Mouse (Mus musculus) hindbrain, embryonic 15.5 days (tissue): ENCODE data around the gene Sh2d4b. TPM values are rescaled to one million over a fixed set of nuclear protein-coding genes. Genes with fewer than 3 reads are reported as not detected.

ENCODE experiments used
- ATAC-seq: fragments of 200-750 bp; cut with Nextera tagmentation; 2 replicates; pipeline ENCODE4 v1.8.0; 2017; ENCODE audit warnings: low read depth, moderate number of reproducible peaks, moderate TSS enrichment; ENCODE audit not compliant: low FRiP score
- H3K27ac ChIP-seq: fragments of 300-500 bp; sonication (generic); replicated peaks from 2 replicates; pipeline ENCODE4 v1.5.1; 2015; ENCODE audit warnings: mild to moderate bottlenecking, inconsistent platforms
- H3K27me3 ChIP-seq: fragments of 300-500 bp; sonication (generic); 2 replicates; pipeline ENCODE4 v1.6.1; 2015; ENCODE audit warnings: control low read depth, inconsistent platforms
- H3K36me3 ChIP-seq: fragments of 300-500 bp; sonication (generic); 2 replicates; pipeline ENCODE4 v1.6.1; 2015; ENCODE audit warnings: control low read depth, inconsistent platforms
- H3K4me1 ChIP-seq: fragments of 300-500 bp; sonication (generic); replicated peaks from 2 replicates; pipeline ENCODE4 v1.6.1; 2015; ENCODE audit warnings: control low read depth, inconsistent platforms
- H3K4me2 ChIP-seq: fragments of 300-500 bp; sonication (generic); 2 replicates; pipeline ENCODE4 v1.6.1; 2015; ENCODE audit warnings: moderate library complexity, mild to moderate bottlenecking, inconsistent platforms
- H3K4me3 ChIP-seq: fragments of 300-500 bp; sonication (generic); 2 replicates; pipeline ENCODE4 v1.5.1; 2015; ENCODE audit warnings: mild to moderate bottlenecking, inconsistent platforms
- H3K9ac ChIP-seq: fragments of 300-500 bp; sonication (generic); 2 replicates; pipeline ENCODE4 v1.6.1; 2015; ENCODE audit warnings: inconsistent platforms
- H3K9me3 ChIP-seq: fragments of 300-500 bp; sonication (generic); 2 replicates; pipeline ENCODE4 v1.6.1; 2016; ENCODE audit warnings: control low read depth, inconsistent platforms
- WGBS: fragments of 180-500 bp; shearing (Covaris S2); methylation state at CpG from one replicate; pipeline ENCODE4 v1.1.7; 2015; 5-methylcytosine and 5-hydroxymethylcytosine counted together
- polyA plus RNA-seq: library from polyadenylated mRNA; unstranded; fragments of >200 nt; fragmentation: Nextera tagmentation; extraction: Ambion mirVana; gene quantifications from 2 replicates; pipeline ENCODE4 v1.2.1, GENCODE M21; 2015

The Sh2d4b gene
- polyA plus RNA-seq, 1 experiment from 2014 or later: 0.56 TPM

- no peak for ATAC-seq
- WGBS: 55% methylated on average over 10 of the region's 10 CpGs
- no peak overlapping the region for H3K27ac ChIP-seq
Observed at GRCm38 (mm10) chr14:40924378-40925113, 31.5 kb upstream of the Sh2d4b start.

GRCm38 (mm10) chr14:40921241-40921640 is 28.2 kb upstream of the Sh2d4b start:
- Histone ChIP-seq H3K4me1 (peaks cover 5% of the 10 kb centered on the region; the same call in 1 of the 2 replicates), H3K36me3 (no peaks in the 10 kb centered on the region), H3K4me3 (no peak overlapping the region), H3K27me3 (no peaks in the 10 kb centered on the region), H3K9ac (no peak overlapping the region), H3K9me3 (no peaks in the 10 kb centered on the region), H3K4me2 (no peak overlapping the region), H3K27ac (no peak overlapping the region)
- WGBS: 93% methylated on average over 1 of the region's 1 CpGs
- no peak for ATAC-seq

More at GRCm38 (mm10) chr14:40924378-40925113, 31.5 kb upstream of the Sh2d4b start:
- Histone ChIP-seq H3K36me3 (no peaks in the 10 kb centered on the region), H3K9ac (no peak overlapping the region), H3K4me2 (no peak overlapping the region), H3K27me3 (no peaks in the 10 kb centered on the region), H3K4me3 (no peak overlapping the region), H3K9me3 (no peaks in the 10 kb centered on the region), H3K4me1 (peaks cover 5% of the 10 kb centered on the region; the same call in 1 of the 2 replicates)

GRCm38 (mm10) chr14:40919521-40919920 is 26.5 kb upstream of the Sh2d4b start:
- no peak overlapping the region for H3K9ac ChIP-seq
- no peak overlapping the region for H3K27ac ChIP-seq
- H3K4me2 ChIP-seq: no peak overlapping the region
- no peak overlapping the region for H3K4me3 ChIP-seq
- H3K27me3 ChIP-seq: no peaks in the 10 kb centered on the region
- H3K9me3 ChIP-seq: no peaks in the 10 kb centered on the region
- ATAC-seq: no peak
- 89% methylated on average over 7 of the region's 7 CpGs for WGBS
- H3K4me1 ChIP-seq: peaks cover 5% of the 10 kb centered on the region; the same call in 1 of the 2 replicates
- peaks cover 6% of the 10 kb centered on the region; the same call in 1 of the 2 replicates for H3K36me3 ChIP-seq

GRCm38 (mm10) chr14:40918477-40918876 is 25.4 kb upstream of the Sh2d4b start:
- Histone ChIP-seq H3K9ac (no peak overlapping the region), H3K9me3 (no peaks in the 10 kb centered on the region), H3K4me2 (no peak overlapping the region), H3K27ac (no peak overlapping the region), H3K36me3 (peaks cover 14% of the 10 kb centered on the region), H3K27me3 (no peaks in the 10 kb centered on the region), H3K4me3 (no peak overlapping the region), H3K4me1 (peaks cover 5% of the 10 kb centered on the region; the same call in 1 of the 2 replicates)
- no peak for ATAC-seq
- WGBS: 80% methylated on average over 5 of the region's 7 CpGs

DNA sequence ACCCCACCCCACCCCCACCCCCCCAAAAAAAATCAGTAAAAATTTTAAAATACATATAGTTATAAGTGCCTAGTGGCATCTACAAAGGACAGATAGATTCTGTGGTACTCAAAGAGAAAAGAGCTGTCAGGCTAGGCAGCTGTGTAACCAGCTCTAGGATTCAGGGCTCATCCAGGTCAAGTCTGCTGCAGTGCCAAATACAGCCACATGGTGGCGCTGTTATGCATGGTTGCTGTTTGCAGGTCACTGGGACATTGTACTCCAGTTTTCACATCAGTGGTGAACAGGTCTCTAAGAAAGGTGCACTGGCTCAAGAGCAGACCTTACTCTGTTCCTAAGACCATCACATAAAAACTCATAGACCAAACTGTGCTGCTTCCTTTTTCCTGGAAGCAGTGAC is 24.6 kb upstream of the Sh2d4b start:
- no peaks in the 10 kb centered on the region for H3K27me3 ChIP-seq
- no peaks in the 10 kb centered on the region for H3K9me3 ChIP-seq
- H3K9ac ChIP-seq: no peak overlapping the region
- ATAC-seq: peak; percentile 69; the same call in 1 of the 2 replicates
- peaks cover 21% of the 10 kb centered on the region for H3K36me3 ChIP-seq
- H3K27ac ChIP-seq: no peak overlapping the region
- H3K4me2 ChIP-seq: no peak overlapping the region
- H3K4me3 ChIP-seq: no peak overlapping the region
- 0% methylated on average over 1 of the region's 1 CpGs for WGBS
- H3K4me1 ChIP-seq: peaks cover 5% of the 10 kb centered on the region; the same call in 1 of the 2 replicates

DNA sequence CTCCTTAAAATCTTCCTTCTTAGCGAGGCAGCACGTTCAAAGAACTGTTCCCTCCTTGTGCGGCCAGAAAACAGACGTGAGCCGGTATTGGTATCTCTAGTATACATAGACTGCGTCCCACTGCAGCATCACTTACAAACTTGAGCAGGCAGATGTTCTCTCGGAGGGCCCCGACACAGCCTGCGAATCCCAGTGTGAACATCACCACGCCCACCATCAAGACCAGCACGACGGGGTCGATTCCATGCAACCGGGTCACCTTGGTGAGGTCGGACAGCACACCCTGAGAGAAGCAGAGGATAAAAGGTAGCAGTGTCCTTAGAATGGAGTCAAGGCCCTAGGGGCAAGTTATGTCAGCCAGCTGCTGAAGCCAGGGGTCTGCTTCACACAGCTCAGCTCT is 23.6 kb upstream of the Sh2d4b start:
- peaks cover 5% of the 10 kb centered on the region; the same call in 1 of the 2 replicates for H3K4me1 ChIP-seq
- no peak for ATAC-seq
- H3K4me2 ChIP-seq: no peak overlapping the region
- no peak overlapping the region for H3K27ac ChIP-seq
- WGBS: 90% methylated on average over 15 of the region's 15 CpGs
- no peak overlapping the region for H3K9ac ChIP-seq
- H3K4me3 ChIP-seq: no peak overlapping the region
- H3K27me3 ChIP-seq: no peaks in the 10 kb centered on the region
- no peaks in the 10 kb centered on the region for H3K9me3 ChIP-seq
- H3K36me3 ChIP-seq: peaks cover 23% of the 10 kb centered on the region

GRCm38 (mm10) chr14:40915838-40916237 is 22.8 kb upstream of the Sh2d4b start:
- ATAC-seq: no peak
- WGBS: 88% methylated on average over 8 of the region's 8 CpGs
- Histone ChIP-seq H3K9ac (no peak overlapping the region), H3K4me1 (peaks cover 5% of the 10 kb centered on the region; the same call in 1 of the 2 replicates), H3K4me3 (no peak overlapping the region), H3K36me3 (peaks cover 27% of the 10 kb centered on the region), H3K27ac (no peak overlapping the region), H3K27me3 (no peaks in the 10 kb centered on the region), H3K9me3 (no peaks in the 10 kb centered on the region), H3K4me2 (no peak overlapping the region)

- Histone ChIP-seq H3K27me3 (no peaks in the 10 kb centered on the region), H3K9me3 (no peaks in the 10 kb centered on the region), H3K4me2 (no peak overlapping the region), H3K4me3 (no peak overlapping the region), H3K36me3 (peaks cover 38% of the 10 kb centered on the region), H3K9ac (no peak overlapping the region), H3K27ac (no peak overlapping the region), H3K4me1 (peaks cover 5% of the 10 kb centered on the region; the same call in 1 of the 2 replicates)
- WGBS: 74% methylated on average over 3 of the region's 3 CpGs
- ATAC-seq: no peak
Observed at GRCm38 (mm10) chr14:40914701-40915100, 21.6 kb upstream of the Sh2d4b start.

- 62% methylated on average over 6 of the region's 6 CpGs for WGBS
- H3K4me3 ChIP-seq: no peak overlapping the region
- H3K36me3 ChIP-seq: peaks cover 46% of the 10 kb centered on the region
- H3K27ac ChIP-seq: no peak overlapping the region
- no peak for ATAC-seq
- H3K4me1 ChIP-seq: peaks cover 5% of the 10 kb centered on the region; the same call in 1 of the 2 replicates
- no peaks in the 10 kb centered on the region for H3K9me3 ChIP-seq
- H3K4me2 ChIP-seq: no peak overlapping the region
- no peaks in the 10 kb centered on the region for H3K27me3 ChIP-seq
- H3K9ac ChIP-seq: no peak overlapping the region
Observed at GRCm38 (mm10) chr14:40913709-40914108, 20.6 kb upstream of the Sh2d4b start.

DNA sequence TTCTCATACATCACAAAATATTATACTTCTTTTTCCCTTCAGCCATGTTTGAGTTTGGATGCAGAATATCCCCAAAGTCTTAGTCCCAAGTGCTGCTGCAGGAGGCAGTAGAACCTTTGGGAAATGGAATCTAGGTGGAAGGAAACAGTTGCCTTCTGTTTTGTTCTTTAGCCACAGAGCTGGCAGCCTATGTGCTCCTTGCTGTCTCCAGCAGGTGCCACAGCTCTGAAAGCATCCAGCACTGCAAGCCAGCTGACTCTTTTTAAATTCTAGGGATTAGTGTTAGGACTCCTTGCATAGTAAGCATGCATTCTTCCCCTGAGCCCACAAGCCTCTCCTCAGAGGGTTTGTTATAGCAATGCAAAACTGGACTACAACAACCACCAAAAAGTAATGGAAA is 18.5 kb upstream of the Sh2d4b start:
- H3K27me3 ChIP-seq: no peaks in the 10 kb centered on the region
- H3K4me1 ChIP-seq: no peaks in the 10 kb centered on the region
- no peak overlapping the region for H3K27ac ChIP-seq
- H3K9me3 ChIP-seq: no peaks in the 10 kb centered on the region
- no peak overlapping the region for H3K4me3 ChIP-seq
- ATAC-seq: no peak
- H3K4me2 ChIP-seq: no peak overlapping the region
- peaks cover 61% of the 10 kb centered on the region for H3K36me3 ChIP-seq
- no peak overlapping the region for H3K9ac ChIP-seq

DNA sequence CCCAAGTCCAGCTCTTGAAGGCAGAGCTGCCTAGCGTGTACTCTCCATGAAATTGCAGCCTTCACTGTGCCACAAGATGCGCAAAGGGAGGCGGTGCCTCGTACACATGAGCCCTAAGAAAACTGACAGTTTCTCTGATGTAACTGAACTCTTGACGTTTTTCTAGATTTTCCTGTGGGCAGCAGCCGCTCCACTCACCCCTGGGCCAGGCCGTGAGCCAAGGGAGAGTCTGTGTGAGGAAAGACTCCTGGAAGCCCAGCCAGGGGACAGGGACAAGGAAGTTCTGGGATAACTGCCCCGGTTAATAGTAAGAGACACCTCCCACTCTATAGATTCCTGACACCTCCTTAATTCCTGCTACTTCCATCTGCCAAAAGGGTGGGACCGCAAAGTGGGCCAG is 15.7 kb upstream of the Sh2d4b start:
- Histone ChIP-seq H3K36me3 (peaks cover 50% of the 10 kb centered on the region), H3K27me3 (no peaks in the 10 kb centered on the region), H3K4me1 (no peaks in the 10 kb centered on the region), H3K9ac (no peak overlapping the region), H3K27ac (no peak overlapping the region), H3K4me2 (no peak overlapping the region), H3K9me3 (no peaks in the 10 kb centered on the region), H3K4me3 (no peak overlapping the region)
- 94% methylated on average over 9 of the region's 9 CpGs for WGBS
- ATAC-seq: no peak

- ATAC-seq: no peak
- H3K4me2 ChIP-seq: no peak overlapping the region
- no peaks in the 10 kb centered on the region for H3K9me3 ChIP-seq
- H3K9ac ChIP-seq: no peak overlapping the region
- 92% methylated on average over 9 of the region's 9 CpGs for WGBS
- no peaks in the 10 kb centered on the region for H3K4me1 ChIP-seq
- no peaks in the 10 kb centered on the region for H3K27me3 ChIP-seq
- H3K36me3 ChIP-seq: peaks cover 40% of the 10 kb centered on the region
- no peak overlapping the region for H3K27ac ChIP-seq
- no peak overlapping the region for H3K4me3 ChIP-seq
Observed at GRCm38 (mm10) chr14:40906770-40907169, 13.7 kb upstream of the Sh2d4b start.
